Mouse (Mus musculus) neural tube, embryonic 11.5 days (tissue): ENCODE data around the gene Eno3. TPM values are rescaled to one million over a fixed set of nuclear protein-coding genes. Genes with fewer than 3 reads are reported as not detected.

Source experiments
- ATAC-seq: fragments of 200-750 bp; cut with Nextera tagmentation; 2 replicates; pipeline ENCODE4 v1.8.0; 2017; ENCODE audit warnings: moderate number of reproducible peaks, mild to moderate bottlenecking, moderate TSS enrichment, moderate library complexity; ENCODE audit not compliant: insufficient read depth, low FRiP score, low TSS enrichment
- DNase-seq: peaks from one replicate; pipeline ENCODE4 v3.0.0-alpha.2; 2015; ENCODE audit warnings: low spot score
- H3K27ac ChIP-seq: fragments of 300-500 bp; sonication (generic); 2 replicates; pipeline ENCODE4 v1.5.1; 2014; ENCODE audit warnings: low read depth, mild to moderate bottlenecking, low read length
- H3K27me3 ChIP-seq: fragments of 300-500 bp; sonication (generic); 2 replicates; pipeline ENCODE4 v1.6.1; 2014; ENCODE audit warnings: mild to moderate bottlenecking, low read length, mixed read lengths; ENCODE audit not compliant: control insufficient read depth, insufficient read depth
- H3K36me3 ChIP-seq: fragments of 300-500 bp; sonication (generic); 2 replicates; pipeline ENCODE4 v1.6.1; 2014; ENCODE audit warnings: mild to moderate bottlenecking, low read length, moderate library complexity, mixed read lengths; ENCODE audit not compliant: control insufficient read depth, insufficient read depth
- H3K4me1 ChIP-seq: fragments of 300-500 bp; sonication (generic); 2 replicates; pipeline ENCODE4 v1.6.1; 2014; ENCODE audit warnings: low read length, mixed read lengths; ENCODE audit not compliant: control insufficient read depth, insufficient read depth
- H3K4me2 ChIP-seq: fragments of 300-500 bp; sonication (generic); 2 replicates; pipeline ENCODE4 v1.6.1; 2014; ENCODE audit warnings: low read depth, mild to moderate bottlenecking, moderate library complexity
- H3K4me3 ChIP-seq: fragments of 300-500 bp; sonication (generic); 2 replicates; pipeline ENCODE4 v1.5.1; 2014; ENCODE audit warnings: low read depth, low read length
- H3K9ac ChIP-seq: fragments of 300-500 bp; sonication (generic); 2 replicates; pipeline ENCODE4 v1.6.1; 2014; ENCODE audit warnings: mild to moderate bottlenecking, low read length
- H3K9me3 ChIP-seq: fragments of 300-500 bp; sonication (generic); 2 replicates; pipeline ENCODE4 v1.6.1; 2016; ENCODE audit warnings: low read length; ENCODE audit not compliant: control insufficient read depth
- WGBS: fragments of 180-500 bp; shearing (Covaris S2); extraction: QIAGEN DNeasy Blood & Tissue Kit; methylation state at CpG from one replicate; pipeline ENCODE4 v1.1.7; 2014; 5-methylcytosine and 5-hydroxymethylcytosine counted together
- polyA plus RNA-seq: library from polyadenylated mRNA; unstranded; fragments of >200 nt; fragmentation: Nextera tagmentation; extraction: Ambion mirVana; gene quantifications from 2 replicates; pipeline ENCODE4 v1.2.1, GENCODE M21; 2014

The Eno3 gene
- polyA plus RNA-seq, 1 experiment from 2014 or later: 39.3 TPM

- Histone ChIP-seq H3K9me3 (no peaks in the 10 kb centered on the region), H3K4me2 (peak overlapping the region; percentile 86), H3K27ac (peak overlapping the region; percentile 97; the same call in 1 of the 2 replicates), H3K4me3 (peak overlapping the region; percentile 100), H3K4me1 (peaks cover 30% of the 10 kb centered on the region), H3K9ac (peak overlapping the region; percentile 98), H3K36me3 (peaks cover 13% of the 10 kb centered on the region), H3K27me3 (no peaks in the 10 kb centered on the region)
- WGBS: 66% methylated on average over 6 of the region's 6 CpGs
- no peak for DNase-seq
- ATAC-seq: no peak
Measured at GRCm38 (mm10) chr11:70652884-70653344, 4.1 kb upstream of the Eno3 start.

GRCm38 (mm10) chr11:70653345-70654197 is 3.4 kb upstream of the Eno3 start:
- Histone ChIP-seq H3K9me3 (no peaks in the 10 kb centered on the region), H3K4me2 (peak overlapping the region; percentile 86), H3K36me3 (peaks cover 13% of the 10 kb centered on the region), H3K4me3 (peak overlapping the region; percentile 100), H3K9ac (peak overlapping the region; percentile 98), H3K4me1 (peaks cover 24% of the 10 kb centered on the region), H3K27ac (peak overlapping the region; percentile 97), H3K27me3 (no peaks in the 10 kb centered on the region)
- DNase-seq: peak; percentile 80
- peak; percentile 60 for ATAC-seq
- 1% methylated on average over 45 of the region's 63 CpGs for WGBS

- DNase-seq (peak; percentile 83), ATAC-seq (peak; percentile 27)
- Histone ChIP-seq H3K4me2 (peak within 1 kb of the TSS; percentile 86), H3K27ac (peak within 1 kb of the TSS; percentile 97), H3K9me3 (no peaks in the 10 kb centered on the region), H3K27me3 (no peaks in the 10 kb centered on the region), H3K4me3 (peak within 1 kb of the TSS; percentile 100), H3K4me1 (peaks cover 24% of the 10 kb centered on the region), H3K36me3 (peaks cover 13% of the 10 kb centered on the region), H3K9ac (peak within 1 kb of the TSS; percentile 98)
- WGBS: 0% methylated on average over 49 of the region's 61 CpGs
Measured at GRCm38 (mm10) chr11:70654198-70654922, 2.6 kb upstream of the Eno3 start, which contains the start of gene Pfn1. TSS of gene Pfn1 (minus strand) at chr11:70654644.

- peak overlapping the region; percentile 98 for H3K9ac ChIP-seq
- peak overlapping the region; percentile 97 for H3K27ac ChIP-seq
- peaks cover 24% of the 10 kb centered on the region for H3K4me1 ChIP-seq
Measured at GRCm38 (mm10) chr11:70654923-70655570, 2.0 kb upstream of the Eno3 start.

GRCm38 (mm10) chr11:70655571-70656455 is 1.2 kb upstream of the Eno3 start:
- H3K27ac ChIP-seq: peak overlapping the region; percentile 97
- no peaks in the 10 kb centered on the region for H3K27me3 ChIP-seq
- H3K9ac ChIP-seq: peak overlapping the region; percentile 98
- WGBS: under 1% methylated on average over 60 of the region's 61 CpGs
- DNase-seq: peak; percentile 68
- peaks cover 5% of the 10 kb centered on the region; the same call in 1 of the 2 replicates for H3K36me3 ChIP-seq
- H3K4me1 ChIP-seq: peaks cover 21% of the 10 kb centered on the region
- H3K4me3 ChIP-seq: peak overlapping the region; percentile 100
- ATAC-seq: peak; percentile 49; the same call in 1 of the 2 replicates
- peak overlapping the region; percentile 86 for H3K4me2 ChIP-seq
- H3K9me3 ChIP-seq: no peaks in the 10 kb centered on the region

More at GRCm38 (mm10) chr11:70654923-70655570, 2.0 kb upstream of the Eno3 start:
- ATAC-seq: peak; percentile 49
- Histone ChIP-seq H3K36me3 (peaks cover 10% of the 10 kb centered on the region; the same call in 1 of the 2 replicates), H3K4me3 (peak overlapping the region; percentile 100), H3K27me3 (no peaks in the 10 kb centered on the region), H3K4me2 (peak overlapping the region; percentile 86), H3K9me3 (no peaks in the 10 kb centered on the region)
- DNase-seq: peak; percentile 90
- WGBS: 0% methylated on average over 47 of the region's 48 CpGs

- no peaks in the 10 kb centered on the region for H3K9me3 ChIP-seq
- peak overlapping the region; percentile 98 for H3K9ac ChIP-seq
- peak overlapping the region; percentile 97 for H3K27ac ChIP-seq
- peak; percentile 44 for DNase-seq
- ATAC-seq: no peak
- H3K36me3 ChIP-seq: peaks cover 3% of the 10 kb centered on the region; the same call in 1 of the 2 replicates
- no peaks in the 10 kb centered on the region for H3K27me3 ChIP-seq
- peaks cover 19% of the 10 kb centered on the region for H3K4me1 ChIP-seq
- H3K4me2 ChIP-seq: peak overlapping the region; percentile 86
- H3K4me3 ChIP-seq: peak overlapping the region; percentile 100
- 3% methylated on average over 16 of the region's 16 CpGs for WGBS
Measured at GRCm38 (mm10) chr11:70656456-70656927, 510 bp upstream of the Eno3 start.

- H3K27ac ChIP-seq: no peak overlapping the region
- 51% methylated on average over 6 of the region's 6 CpGs for WGBS
- H3K4me1 ChIP-seq: peaks cover 14% of the 10 kb centered on the region
- no peak for ATAC-seq
- DNase-seq: no peak
- no peaks in the 10 kb centered on the region for H3K27me3 ChIP-seq
- H3K36me3 ChIP-seq: peaks cover 2% of the 10 kb centered on the region; the same call in 1 of the 2 replicates
- H3K9ac ChIP-seq: no peak overlapping the region
- no peaks in the 10 kb centered on the region for H3K9me3 ChIP-seq
- H3K4me3 ChIP-seq: no peak overlapping the region
- peak overlapping the region; percentile 24 for H3K4me2 ChIP-seq
Measured at GRCm38 (mm10) chr11:70657573-70657972, 571 bp downstream of the Eno3 start.
